Mouse (Mus musculus): ENCODE results near the gene Tspan32.
A peak's percentile ranks its signal among the peaks of the same experiment; 100 is the strongest.

Tspan32 gene

DNA sequence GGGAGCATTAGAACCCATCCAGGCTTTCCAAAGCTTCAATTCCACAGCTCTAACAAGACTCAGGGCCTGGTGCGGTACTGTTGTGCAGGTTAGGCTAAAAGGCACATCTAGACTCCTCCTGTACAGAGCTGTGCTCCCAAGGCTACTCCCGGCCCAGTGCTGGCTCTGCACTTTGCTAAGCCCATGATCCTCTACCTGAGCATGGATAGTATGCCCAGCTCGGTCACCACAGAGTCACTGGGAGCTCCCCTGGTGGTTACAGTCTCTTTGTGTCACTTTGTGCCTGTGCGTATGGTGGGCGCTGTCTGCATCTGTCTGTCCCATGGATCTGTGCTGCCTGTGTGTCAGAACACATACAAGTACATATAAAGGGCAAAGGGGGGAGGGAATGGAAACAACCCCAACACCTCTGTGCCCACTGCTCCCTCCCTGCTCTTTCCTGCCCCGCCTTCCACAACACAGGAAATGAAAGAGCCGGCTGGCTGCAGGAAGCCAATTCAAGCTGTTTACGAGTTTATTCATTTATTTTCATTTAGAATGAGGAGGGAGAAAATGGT, 3.6 kb downstream of the Tspan32 start:
- peak; percentile 61 to 82 for DNase-seq

DNA sequence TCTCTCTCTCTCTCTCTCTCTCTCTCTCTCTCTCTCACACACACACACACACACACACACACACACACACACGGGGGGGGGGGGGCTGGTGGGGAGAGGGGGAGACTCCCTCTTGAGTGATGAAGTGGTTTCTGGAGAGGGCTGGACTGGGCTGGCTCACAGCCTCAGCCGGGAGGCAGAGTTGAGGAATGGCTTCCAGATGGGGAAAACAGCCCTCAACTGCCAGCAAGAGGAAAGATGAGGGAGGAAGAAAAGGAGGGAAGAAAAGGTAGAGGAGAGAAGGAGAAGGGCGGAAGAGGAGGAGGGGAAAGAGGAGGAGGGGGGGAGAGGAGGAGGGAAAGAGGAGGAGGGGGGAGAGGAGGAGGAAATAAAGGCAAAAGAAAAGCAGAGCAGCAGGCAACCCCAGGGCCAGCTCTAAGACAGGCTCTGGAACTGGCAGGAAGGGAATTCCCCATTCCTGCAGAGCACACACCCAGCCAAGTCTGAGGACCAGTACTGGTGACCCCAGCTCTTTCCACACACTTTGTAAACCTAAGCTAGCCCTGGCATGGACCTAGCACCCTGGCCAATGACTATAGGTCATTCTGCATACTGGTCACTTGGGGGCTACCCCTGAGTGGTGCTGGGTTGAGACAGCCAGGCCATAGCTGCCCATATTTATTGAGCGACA, 4.3 kb downstream of the Tspan32 start:
- peak in 1 of 2 experiments; percentile 24 for DNase-seq

DNA sequence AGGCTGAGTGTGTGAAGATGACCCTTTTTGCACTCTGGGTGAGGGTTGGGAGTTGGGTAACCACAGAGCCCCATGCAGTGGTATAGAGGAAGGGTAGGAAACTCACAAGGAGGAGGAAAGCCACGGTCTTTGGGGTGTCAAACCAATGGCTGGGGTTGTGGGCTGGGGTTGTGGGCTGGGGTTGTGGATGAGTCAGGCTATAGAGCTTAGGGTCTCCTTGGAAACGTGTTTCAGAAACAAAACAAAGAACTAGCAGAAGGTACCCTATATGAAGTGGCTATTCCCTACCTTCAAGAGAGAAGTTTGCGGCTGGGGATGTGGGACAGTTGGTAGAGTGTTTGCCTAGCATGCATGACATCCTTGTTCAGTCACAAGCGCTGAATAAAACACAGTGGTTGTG, 5.2 kb downstream of the Tspan32 start:
- DNase-seq, result no peak

DNA sequence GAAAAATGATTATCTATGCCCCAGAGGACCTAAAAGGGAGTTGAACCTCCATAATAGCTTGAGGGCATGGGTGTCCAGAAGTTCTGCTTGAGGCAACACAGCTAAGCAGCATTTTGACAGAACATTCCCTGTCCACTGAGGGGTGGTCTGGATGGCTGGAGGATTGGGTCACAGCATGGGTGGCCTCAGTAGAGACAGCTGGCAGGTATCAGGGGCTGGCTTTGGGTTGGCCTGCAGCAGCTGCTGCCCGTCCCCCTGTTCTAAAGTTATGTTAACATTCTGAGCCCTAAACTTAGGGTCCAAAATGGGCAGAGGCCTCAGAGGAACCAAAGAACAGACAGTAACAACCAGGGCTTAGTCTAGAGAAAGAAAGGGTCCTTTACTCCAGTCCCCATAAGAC, 6.4 kb downstream of the Tspan32 start:
- DNase-seq, result no peak

DNA sequence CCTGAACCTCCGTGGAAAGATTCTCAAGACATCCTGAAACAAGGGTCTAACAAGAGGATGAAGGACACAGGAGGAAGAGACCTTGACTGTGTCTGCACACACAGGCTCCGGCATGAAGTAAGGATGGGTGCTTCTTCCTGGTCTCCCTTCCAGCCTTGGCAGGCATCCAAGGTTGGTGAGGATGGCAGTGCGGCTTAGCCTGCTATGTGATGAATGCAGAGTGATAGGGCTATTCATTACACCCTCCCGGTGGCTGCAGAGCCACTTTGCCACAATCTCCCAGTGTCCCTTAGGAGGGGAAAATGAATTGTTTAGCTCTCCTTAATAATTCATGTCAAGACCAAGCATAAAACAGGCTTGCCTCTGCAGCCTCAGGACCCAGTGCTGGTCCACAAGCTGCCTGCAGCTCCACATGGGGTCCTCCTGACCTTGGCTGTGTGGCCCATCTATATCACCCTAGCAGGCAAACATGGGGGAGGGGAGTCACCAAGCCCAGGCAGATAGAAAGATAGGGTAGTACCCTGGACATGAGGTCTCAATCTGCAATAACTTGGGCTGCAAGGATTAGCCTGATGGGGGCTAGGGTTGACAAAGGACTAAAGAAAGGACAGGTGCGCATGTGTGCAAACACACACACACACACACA, 7.5 kb downstream of the Tspan32 start:
- no peak for DNase-seq

DNA sequence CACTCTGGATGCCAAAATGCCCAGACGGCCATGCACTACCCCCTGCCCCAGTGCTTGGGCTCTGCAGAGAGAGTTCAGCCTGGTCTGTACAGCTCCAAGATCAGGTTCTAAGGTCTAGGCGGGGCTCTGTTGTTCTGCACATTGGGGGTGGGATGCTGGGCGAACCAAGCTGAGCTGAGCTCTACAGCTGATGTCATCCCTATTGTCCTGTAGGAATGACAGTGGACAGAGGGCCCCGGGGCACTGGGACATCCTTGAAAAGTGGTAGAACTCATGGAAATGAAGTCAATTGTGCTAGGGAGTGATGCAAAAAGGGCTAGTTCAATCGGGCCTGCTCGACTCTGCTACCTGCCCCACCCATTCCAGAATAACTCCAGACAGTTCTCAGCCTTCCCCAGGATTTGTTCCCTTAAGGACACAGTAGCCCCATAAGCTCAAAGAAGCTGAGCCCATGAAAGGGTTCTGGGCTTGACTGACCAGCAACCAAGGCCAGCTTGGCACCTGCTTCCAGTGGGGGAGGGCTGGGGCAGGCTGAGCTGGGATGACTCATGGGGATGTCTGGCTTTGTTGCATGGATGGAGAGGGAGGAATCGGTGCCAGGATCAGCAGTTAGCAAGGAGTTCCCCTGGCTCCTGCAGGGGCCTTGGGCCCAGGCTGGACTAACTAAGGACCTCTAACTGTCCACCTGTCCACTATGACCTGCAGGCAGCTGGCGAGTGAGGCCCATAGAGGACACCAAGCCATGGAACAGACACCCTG, 8.8 kb downstream of the Tspan32 start:
- peak in 1 of 2 experiments; percentile 29 for DNase-seq

DNA sequence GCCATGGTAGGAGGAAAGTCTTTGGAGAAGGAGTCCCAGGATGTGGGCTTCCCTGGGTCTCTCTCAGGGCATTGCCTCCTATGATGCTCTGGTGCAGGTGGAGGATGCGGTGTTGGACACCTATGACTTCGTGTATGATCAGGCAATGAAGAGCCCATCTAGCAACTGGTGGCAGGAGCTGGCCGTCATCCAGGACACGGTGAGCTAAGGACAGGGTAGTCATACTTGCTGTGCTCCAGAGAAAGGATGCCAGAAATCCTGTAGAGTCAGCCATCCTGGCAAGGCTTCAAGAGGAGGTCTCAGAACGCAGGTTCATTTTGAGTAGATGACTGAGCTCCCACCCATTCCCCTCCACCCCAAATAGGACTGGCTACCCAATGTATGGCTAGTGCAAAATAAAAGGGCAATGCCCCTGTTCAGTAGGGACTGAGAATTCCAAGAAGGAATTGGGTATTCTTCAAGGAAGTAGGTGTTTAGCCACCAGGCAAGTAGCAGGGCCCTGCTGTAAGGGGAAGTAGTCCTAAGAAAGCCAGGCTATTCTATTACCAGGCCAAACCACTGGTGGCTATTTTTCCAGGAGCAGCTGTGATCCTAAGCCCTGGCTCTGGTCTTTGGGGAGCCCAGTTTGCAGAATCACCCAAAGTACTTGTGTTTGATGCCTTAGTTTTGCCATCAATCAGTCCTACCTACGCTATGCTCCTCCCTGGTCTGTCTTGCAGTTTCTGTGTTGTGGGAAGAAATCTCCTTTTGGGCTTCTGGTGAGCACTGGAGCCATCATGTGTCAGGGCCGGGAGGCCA, 10.2 kb downstream of the Tspan32 start:
- DNase-seq, result no peak

DNA sequence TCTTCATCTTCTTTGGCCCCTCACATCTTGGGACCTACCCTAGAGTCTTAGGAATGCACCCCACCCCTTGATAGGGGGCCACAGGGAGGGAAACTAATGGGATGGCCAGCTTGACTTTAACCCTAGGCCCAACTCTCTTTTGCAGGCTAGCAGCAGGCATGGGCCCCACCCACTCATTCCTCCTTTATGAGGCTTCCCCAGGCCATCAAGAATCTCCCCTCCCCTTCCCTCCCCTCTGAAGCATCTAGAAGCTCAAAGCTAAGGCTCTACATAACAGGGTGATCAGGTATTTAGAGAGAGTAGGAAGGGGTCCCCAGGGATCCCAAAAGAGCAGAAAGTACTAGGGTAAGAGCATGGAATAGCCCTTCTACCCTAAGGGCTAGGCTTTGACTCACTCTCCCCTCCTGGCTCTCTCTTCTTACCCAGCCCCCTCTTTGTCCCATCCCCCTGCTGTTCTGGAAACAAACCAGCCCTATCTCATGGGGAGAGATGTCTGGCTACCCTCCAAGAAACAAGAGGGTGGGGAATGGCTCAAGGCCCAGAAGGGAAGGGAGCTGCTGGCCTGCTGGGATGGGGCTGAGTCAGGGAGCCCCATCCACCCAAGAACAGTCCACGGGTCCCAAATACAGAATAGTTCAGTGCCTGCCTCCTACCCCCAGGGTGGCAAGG, 11.0 kb downstream of the Tspan32 start:
- peak; percentile 70 to 72 for DNase-seq

DNA sequence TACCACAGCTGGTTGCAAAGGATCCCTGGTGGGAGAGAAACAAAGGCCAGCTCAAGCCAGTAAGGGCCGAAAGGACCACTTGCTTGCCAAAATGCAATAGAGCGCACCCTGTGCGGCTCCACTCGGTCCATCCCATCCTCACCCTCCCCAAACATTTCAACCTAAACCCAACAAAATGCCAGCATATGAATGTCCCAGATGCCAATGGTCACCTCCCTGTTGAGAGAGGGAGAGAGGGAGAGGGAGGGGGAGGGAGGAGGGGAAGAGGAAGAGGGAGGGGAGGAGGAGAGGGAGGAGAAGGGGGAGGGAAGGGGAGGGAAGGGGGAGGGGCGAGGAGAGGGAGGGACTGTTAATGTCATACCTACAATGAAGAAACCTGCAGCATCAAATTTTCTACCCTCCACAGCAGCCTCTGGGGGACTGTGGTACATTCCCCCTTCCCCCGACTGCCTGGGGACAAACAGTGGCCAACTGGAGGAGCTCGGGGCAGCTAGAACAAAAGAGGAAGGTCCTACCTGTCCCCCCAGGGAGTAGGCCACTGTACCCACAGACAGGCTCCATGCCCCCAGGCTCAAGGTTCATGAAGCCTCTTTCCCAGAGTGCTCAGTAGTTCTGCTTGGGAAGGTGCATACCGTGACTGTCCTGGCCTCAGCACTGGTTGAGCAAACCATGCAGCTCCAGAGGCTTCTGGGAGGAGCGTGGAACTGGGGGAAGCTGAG, 11.7 kb downstream of the Tspan32 start:
- DNase-seq, result no peak

DNA sequence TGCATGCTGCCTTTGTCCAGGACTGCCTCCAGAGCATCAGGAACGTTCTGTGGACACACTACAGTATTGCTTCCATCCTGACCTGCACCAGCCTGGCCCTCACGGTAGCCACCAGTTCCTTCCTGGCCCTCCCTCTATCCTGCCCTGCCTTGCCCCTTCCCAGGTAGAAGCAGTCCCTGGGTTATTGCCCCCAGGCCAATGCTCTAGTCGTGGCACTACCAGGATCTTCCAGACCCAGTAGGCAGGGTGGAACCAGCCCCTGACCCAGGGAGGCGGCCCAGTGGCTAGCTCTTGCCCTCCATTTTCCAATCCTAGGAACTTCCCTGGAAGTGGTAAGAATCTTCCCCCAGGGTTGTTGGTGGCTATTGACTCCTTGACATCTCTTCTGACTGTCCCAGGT, 12.3 kb downstream of the Tspan32 start:
- no peak for DNase-seq

DNA sequence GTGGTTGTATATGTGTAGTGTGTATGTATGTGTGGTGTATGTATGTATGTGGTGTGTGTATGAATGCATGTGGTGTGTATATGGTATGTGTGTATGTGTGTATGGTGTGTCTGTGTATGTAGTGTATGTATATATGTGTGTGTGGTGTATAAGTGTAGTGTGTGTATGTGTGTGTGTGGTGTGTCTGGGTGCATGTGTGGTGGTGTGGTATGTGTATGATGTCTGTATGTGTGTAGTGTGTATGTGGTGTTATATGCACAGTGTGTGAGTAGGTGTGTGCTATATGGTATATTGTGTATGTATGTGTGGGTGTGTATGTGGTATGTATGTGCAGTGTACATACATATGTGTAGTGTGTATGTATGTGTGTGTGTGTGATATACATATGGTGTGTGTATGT, 15.2 kb downstream of the Tspan32 start:
- no peak for DNase-seq

DNA sequence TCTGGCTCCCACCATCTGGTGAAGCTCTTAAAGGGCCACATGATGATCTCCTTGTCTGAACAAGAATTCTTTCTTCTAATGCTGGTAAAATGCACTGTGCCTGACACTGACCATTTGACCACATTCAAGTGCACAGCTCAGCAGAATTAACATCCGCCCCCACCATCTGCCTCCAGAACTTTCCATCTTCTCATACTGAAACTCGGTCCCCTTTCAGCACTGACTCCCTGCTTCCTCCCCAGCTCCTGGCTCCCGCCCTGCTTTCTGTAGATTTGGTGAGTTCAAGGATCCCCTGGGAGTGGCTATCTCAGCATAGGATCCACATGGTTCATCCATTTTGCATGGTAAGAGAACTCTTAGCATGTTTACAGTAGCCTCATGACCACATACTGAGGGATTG, 15.9 kb downstream of the Tspan32 start:
- DNase-seq, result peak in 1 of 2 experiments; percentile 15

DNA sequence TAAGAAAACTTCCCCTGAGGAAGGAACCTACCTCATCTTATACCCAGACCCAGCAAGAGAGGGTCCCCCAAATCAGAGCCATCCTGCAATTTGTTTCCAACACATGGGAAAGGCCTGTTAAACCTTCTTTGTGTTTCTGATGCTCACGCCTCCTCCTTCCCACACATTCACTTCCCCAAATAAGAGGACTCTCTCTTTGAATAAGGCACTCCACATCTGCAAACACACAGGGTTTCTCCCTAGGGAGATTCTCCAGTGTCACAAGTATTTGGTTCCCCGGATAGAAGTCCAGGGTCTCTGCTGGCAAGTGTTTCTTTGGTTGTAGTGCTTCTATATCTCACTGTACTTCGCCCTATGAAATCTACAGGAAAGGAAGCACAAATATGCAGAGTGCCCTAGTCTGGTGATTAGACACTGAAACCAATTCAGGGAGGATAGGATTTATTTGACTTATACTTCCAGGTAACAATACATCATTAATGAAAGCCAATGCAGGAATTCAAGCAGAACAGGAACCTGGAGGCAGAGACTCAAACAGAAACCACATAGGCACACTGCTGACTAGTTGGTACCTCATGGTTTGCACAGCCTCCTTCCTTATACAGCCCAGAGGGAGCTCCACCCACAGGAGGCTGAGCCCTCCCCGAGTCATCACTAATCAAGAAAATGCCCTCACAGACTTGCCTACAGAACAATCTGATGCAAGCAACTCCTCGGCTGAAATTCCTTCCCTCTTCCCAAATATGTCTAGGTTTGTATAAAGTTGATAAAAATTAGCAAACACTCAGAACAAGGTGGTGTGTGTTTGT, 16.7 kb downstream of the Tspan32 start:
- DNase-seq, result no peak

DNA sequence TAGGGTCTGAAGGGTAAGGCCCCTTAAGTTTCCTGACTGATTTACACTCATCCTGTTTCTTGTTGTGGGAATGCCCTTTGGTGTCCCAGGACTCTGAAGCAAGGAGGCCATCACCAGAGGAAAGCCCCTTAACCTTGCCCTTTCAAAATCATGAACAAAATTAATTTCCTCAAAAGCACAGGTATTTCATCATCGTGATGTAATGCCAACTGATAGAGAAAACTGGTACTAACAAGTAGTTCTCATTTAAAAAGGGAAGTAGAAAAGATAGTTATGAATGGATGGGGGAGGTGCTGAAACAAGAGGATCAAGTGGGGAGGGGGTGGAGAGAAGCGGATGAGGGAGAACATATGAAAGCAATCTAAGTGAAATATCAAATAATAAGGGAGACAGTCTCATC, 18.7 kb downstream of the Tspan32 start:
- DNase-seq, result no peak

DNA sequence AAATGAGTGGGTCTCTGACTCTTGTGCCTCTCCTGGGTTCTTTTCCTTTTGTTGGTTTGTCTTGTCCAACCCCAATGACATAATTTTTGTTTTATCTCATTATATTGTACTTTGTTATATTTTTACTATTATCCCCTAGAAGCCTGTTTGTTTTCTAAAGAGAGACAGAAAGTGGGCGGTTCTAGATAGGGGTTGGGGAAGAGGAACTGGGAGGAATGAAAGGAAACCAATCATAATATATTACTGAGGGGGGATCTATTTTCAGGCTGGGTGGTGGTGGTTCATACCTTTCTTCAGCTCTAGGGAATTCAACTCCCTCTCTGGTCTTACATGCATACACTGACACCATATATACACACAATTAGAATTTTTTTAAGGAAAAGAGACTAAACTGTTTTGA, 19.4 kb downstream of the Tspan32 start:
- DNase-seq, result no peak

DNA sequence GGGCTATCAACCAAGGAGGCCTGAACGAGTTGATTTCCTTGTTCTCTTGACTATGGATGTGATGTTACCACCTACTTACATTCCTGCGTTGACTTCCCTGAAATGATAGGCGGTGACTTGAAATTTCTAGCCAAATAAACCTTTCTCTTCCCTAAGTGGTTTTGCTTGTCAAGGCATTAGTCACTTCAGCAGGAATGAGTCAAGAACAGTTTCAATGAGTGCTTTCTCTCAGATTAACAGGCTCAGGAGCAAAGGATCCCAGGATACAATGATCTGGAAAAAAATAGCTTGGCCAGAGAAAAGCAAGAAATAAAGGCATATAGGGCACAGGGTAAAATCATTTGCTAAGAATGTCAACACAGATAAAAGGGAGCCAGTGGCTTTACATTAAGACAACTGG, 20.6 kb downstream of the Tspan32 start:
- DNase-seq, result no peak

DNA sequence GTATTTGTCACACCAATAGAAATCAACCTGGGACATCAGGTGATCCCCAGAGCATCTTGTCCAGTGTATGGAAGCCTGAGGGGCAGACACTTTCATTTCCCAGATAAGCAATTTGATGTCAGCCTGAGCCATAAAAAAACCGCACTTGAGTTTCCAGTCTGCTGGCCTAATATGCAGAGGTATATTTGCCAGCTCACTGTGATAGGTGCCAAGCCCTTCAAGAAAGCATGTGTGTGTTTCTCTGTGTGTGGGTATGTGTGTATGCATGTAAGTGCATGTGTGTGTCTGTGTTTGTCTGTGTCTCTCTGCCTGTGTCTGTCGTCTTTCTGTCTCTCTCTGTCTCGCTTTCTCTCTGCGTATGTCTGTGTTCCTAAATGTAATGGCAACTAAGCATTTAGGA, 22.4 kb downstream of the Tspan32 start:
- DNase-seq, result no peak

DNA sequence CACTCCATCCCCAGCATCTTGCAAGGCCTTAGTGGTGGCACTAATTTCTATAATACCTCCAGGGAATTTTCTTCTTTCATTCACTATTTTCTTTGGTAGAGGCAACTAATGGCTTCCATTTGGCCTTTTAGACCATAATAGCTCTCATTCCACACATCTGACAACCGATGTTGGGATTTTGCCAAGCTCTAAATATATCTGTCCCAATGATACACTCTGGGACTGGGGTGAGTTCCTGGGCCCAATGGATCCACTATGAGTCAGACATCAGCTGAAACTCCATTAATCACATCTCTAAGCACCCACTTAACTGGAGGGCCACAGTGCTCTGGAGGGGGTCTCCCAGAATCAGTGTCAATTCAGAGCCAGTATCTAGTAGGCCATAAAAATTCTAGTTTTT, 27.0 kb downstream of the Tspan32 start:
- DNase-seq, result no peak

DNA sequence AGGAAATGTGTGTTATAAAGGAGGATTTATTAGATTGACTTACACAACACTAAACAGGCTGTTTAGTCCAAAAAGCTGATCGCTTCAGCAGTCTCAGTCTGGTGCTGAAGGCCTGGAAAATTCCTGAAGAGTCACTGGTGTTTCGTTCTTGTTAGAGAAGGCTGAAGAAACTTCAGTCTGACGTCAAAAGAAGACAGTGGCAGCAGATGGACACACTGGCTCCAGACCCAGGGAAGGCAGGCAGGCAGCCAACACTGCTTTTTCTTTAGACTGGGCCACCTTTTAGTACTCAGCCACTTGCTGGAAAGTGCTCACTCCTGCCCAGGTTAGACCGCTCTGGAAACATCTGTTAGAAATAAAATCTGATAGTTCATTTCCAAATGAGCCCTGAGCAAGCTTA, 28.7 kb downstream of the Tspan32 start:
- DNase-seq, result no peak

DNA sequence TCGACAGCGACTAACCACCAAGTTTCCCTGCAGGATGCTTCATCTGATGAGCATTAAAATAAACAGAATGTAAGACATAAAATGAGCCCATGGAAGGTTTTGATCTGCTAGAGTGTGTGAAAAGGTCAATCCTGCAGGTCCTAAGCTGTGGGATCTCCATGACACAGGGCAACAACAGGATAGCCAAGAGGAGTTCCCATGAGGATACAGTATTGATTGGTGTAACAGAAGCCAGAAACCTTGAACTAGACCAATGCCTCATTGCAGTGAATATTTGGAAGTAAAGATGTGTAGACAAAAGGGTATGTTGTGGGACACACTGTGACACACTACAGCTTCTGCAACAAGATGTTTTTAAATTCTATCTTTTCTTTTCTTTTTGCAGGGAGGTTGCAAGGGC, 29.3 kb downstream of the Tspan32 start:
- DNase-seq, result no peak
